Mouse (Mus musculus): ENCODE measurements at regions not wholly inside any gene's neighbourhood (a gene's known extent, or its start where the extent isn't known, plus 50 kb on each side); places are given as distances from the start of the nearest gene placed in this dataset.

DNA sequence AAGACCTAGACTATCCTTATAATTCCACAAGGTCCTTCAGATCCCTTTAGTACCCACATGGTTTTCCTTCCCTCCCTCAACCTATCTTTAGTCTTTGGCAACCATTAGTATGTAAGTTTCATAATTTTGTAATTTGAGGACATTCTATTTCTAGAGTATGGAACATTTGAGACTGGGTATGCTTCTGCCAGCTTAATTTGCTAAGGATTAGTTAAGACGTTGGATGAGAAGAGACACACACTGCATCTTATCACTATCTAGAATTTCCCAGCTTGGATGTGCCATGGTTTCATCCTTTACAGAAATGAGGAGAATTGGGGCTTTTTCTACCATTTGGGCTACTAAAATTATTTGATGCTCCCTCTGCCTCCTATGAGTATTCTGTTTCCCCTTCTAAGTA lies 516.7 kb upstream of the Hs6st1 start:
- TF ChIP-seq GATA1 (IDR thresholded peaks at IDR 0.05; ENCODE audit: low read length): no peak
- no peak for TF ChIP-seq TAL1 (IDR thresholded peaks at IDR 0.05; ENCODE audit: low read length)

Data from erythroblast, embryonic 14.5 days (primary cell).